Mouse (Mus musculus) thymus, adult 2 months (tissue): ENCODE measurements around the gene Sf3a3.

Experiments
- CTCF ChIP-seq: fragments of 200-500 bp; IDR thresholded peaks from 2 replicates; pipeline ENCODE4 v1.5.1; 2012; ENCODE audit warnings: mild to moderate bottlenecking, control low read depth, low read length, moderate library complexity, borderline replicate concordance; ENCODE audit not compliant: control insufficient read depth, poor library complexity, insufficient read depth; ENCODE audit errors: extremely low read depth
- POLR2A ChIP-seq: fragments of 200-500 bp; IDR thresholded peaks from 2 replicates; pipeline ENCODE4 v1.6.1; 2012; ENCODE audit warnings: mild to moderate bottlenecking, low read length, control low read depth, moderate library complexity; ENCODE audit not compliant: control insufficient read depth, poor library complexity, insufficient read depth; ENCODE audit errors: extremely low read depth

GRCm38 (mm10) chr4:124738013-124738412, 23.4 kb downstream of the Sf3a3 start:
- TF ChIP-seq POLR2A (no peak), CTCF (no peak)
